Mouse (Mus musculus) adrenal gland, postnatal 4 days (tissue): ENCODE data around the gene Mxd4. TPM values are rescaled to one million over a fixed set of nuclear protein-coding genes. Genes with fewer than 3 reads are reported as not detected.

Source experiments
- DNase-seq, 2 experiments: peaks; one replicate each; pipeline ENCODE4 v3.0.0; 2021 to 2022; ENCODE audit warnings: low spot score in 2 of 2, mixed read lengths in 2 of 2
- total RNA-seq, 2 experiments: library from RNA; stranded (reverse); gene quantifications; 2 replicates each; pipeline ENCODE4 v1.2.3; 2021

The Mxd4 gene
- total RNA-seq, 2 experiments from 2014 or later = 145 to 158 TPM

GRCm38 (mm10) chr5:34174021-34174420 is 13.5 kb downstream of the Mxd4 start:
- DNase-seq = no peak

GRCm38 (mm10) chr5:34170726-34171125 is 16.8 kb downstream of the Mxd4 start:
- DNase-seq = no peak

- DNase-seq = no peak
Measured at GRCm38 (mm10) chr5:34169954-34170353, 17.6 kb downstream of the Mxd4 start.

- peak; percentile 89 to 94 for DNase-seq
Measured at GRCm38 (mm10) chr5:34168950-34169891, 18.3 kb downstream of the Mxd4 start, which contains the start of the genes Poln and Haus3. Gene Poln (minus strand): TSS chr5:34169448. Gene Haus3 (minus strand): TSS chr5:34169527.

GRCm38 (mm10) chr5:34167857-34168256 is 19.7 kb downstream of the Mxd4 start:
- DNase-seq = no peak

- no peak for DNase-seq
Measured at GRCm38 (mm10) chr5:34165793-34166192, 21.7 kb downstream of the Mxd4 start.

GRCm38 (mm10) chr5:34148476-34148875 is 39.0 kb downstream of the Mxd4 start:
- no peak for DNase-seq

- no peak for DNase-seq
Measured at GRCm38 (mm10) chr5:34147554-34147953, 40.0 kb downstream of the Mxd4 start.

- DNase-seq = peak in 1 of 2 experiments; percentile 10
Measured at GRCm38 (mm10) chr5:34139751-34140150, 47.8 kb downstream of the Mxd4 start.

- DNase-seq = no peak
Measured at GRCm38 (mm10) chr5:34132731-34133130, 54.8 kb downstream of the Mxd4 start.

- no peak for DNase-seq
Measured at GRCm38 (mm10) chr5:34124131-34124530, 63.4 kb downstream of the Mxd4 start.

Other genes starting within 250 kb of the Mxd4 start
- gene Gm1673, start 204.3 kb downstream of the Mxd4 start, total RNA-seq = 10 to 100 TPM; 37.0 to 39.1 TPM
- 1 to 10 TPM; 8.4 to 9.6 TPM for gene Nat8l, start 191.7 kb downstream of the Mxd4 start, total RNA-seq
- gene Poln, start 18.3 kb downstream of the Mxd4 start, total RNA-seq = 1 to 10 TPM; 1.4 to 3.4 TPM
- 10 to 100 TPM; 12.3 to 14.0 TPM for gene Haus3, start 18.2 kb downstream of the Mxd4 start, total RNA-seq
- gene Zfyve28, start 100.7 kb upstream of the Mxd4 start, total RNA-seq = 1 to 10 TPM in 1 of 2 experiments, under 1 TPM in 1; 0.79 to 1.1 TPM
- gene Cfap99, start 100.9 kb upstream of the Mxd4 start, total RNA-seq = under 1 TPM in 1 of 2 experiments, not detected in 1; 0.14 TPM
- gene Rnf4, start 148.6 kb upstream of the Mxd4 start, total RNA-seq = 100 to 1,000 TPM; 129 TPM
- 10 to 100 TPM; 40.4 to 42.5 TPM for gene Fam193a, start 182.2 kb upstream of the Mxd4 start, total RNA-seq